23 mouse cellular contexts compared by ENCODE assay signal in genomic region chr2:178969732-178970131, GRCm38 (mm10).
A peak's percentile ranks its signal among the peaks of the same experiment; 100 is the strongest.
DNase-seq lines count a peak whose midpoint lies in the region; ATAC-seq lines count a peak whose summit lies in the region.
"Had no signal": no experiment of that assay in that cellular context is flagged by ENCODE, and none has a peak within 500 bp of the region (broad histone marks: within the 10 kb centered on the region; RNA-seq: fewer than 3 reads in every experiment).

No protein-coding gene starts in this region.

- no peak overlapping the region for H3K4me2 ChIP-seq in hindbrain, embryonic 14.5 days (replicated peaks)
- no peak overlapping the region for H3K4me2 ChIP-seq in midbrain, embryonic 11.5 days
- H3K4me2 ChIP-seq in midbrain, embryonic 15.5 days, result no peak overlapping the region
- H3K4me2 ChIP-seq: embryonic facial prominence, embryonic 13.5 days; embryonic facial prominence, embryonic 15.5 days; forebrain, embryonic 12.5 days had no signal

- ATAC-seq in hindbrain, embryonic 14.5 days (ENCODE audit: low FRiP score), result no peak
- no peak for ATAC-seq in midbrain, embryonic 11.5 days (ENCODE audit: low FRiP score)
- no peak for ATAC-seq in midbrain, embryonic 15.5 days (replicated peaks)
- ATAC-seq: forebrain, embryonic 14.5 days had no signal

- peak overlapping the region; percentile 50; the same call in 1 of the 2 replicates for H3K27ac ChIP-seq in hindbrain, embryonic 10.5 days
- H3K27ac ChIP-seq in hindbrain, embryonic 14.5 days, result no peak overlapping the region
- no peak overlapping the region for H3K27ac ChIP-seq in midbrain, embryonic 11.5 days (ENCODE audit: low read depth, low read length)
- H3K27ac ChIP-seq in midbrain, embryonic 15.5 days, result no peak overlapping the region
- H3K27ac ChIP-seq: embryonic facial prominence, embryonic 13.5 days; embryonic facial prominence, embryonic 15.5 days; forebrain, embryonic 10.5 days; forebrain, embryonic 12.5 days had no signal

- H3K4me1 ChIP-seq in hindbrain, embryonic 10.5 days (replicated peaks), result peaks cover 26% of the 10 kb centered on the region
- H3K4me1 ChIP-seq in hindbrain, embryonic 14.5 days (replicated peaks; ENCODE audit: control insufficient read depth, insufficient read depth, low read length), result 0 out of 2 replicates have a peak, but pooled peaks cover 4% of the 10 kb centered on the region
- H3K4me1 ChIP-seq in midbrain, embryonic 11.5 days (ENCODE audit: control insufficient read depth, insufficient read depth, low read length), result no peaks in the 10 kb centered on the region
- no peaks in the 10 kb centered on the region for H3K4me1 ChIP-seq in midbrain, embryonic 15.5 days
- H3K4me1 ChIP-seq: embryonic facial prominence, embryonic 15.5 days had no signal

- no peak for DNase-seq in hindbrain, embryonic 10.5 days (ENCODE audit: low spot score)
- no peak for DNase-seq in hindbrain, embryonic 14.5 days (ENCODE audit: low spot score)
- DNase-seq in midbrain, embryonic 11.5 days (ENCODE audit: low spot score, missing footprints), result peak; percentile 80
- DNase-seq in right cerebral cortex, postnatal 4 days, result peak; percentile 23
- no peak for DNase-seq in right cerebral cortex, postnatal 10 days (ENCODE audit: low spot score in 2 of 2)
- no peak for DNase-seq in left cerebral cortex, adult 8-10 months (ENCODE audit: low spot score in 2 of 2)
- DNase-seq: adrenal gland, adult 2 months; adrenal gland, postnatal 10 days; adrenal gland, postnatal 25 days; cerebellum, adult 11 months; cerebellum, adult 18-20 months; cerebellum, adult 8-10 months; cerebellum, adult 9-11 months; cerebellum, postnatal 14 days; cerebellum, postnatal 36 days; embryo, embryonic 11 days had no signal

- 76% methylated on average over 10 of the region's 10 CpGs for WGBS in hindbrain, embryonic 10.5 days
- 62% methylated on average over 10 of the region's 10 CpGs for whole genome bisulfite sequencing in hindbrain, embryonic 14.5 days
- WGBS in midbrain, embryonic 11.5 days, result 79% methylated on average over 10 of the region's 10 CpGs
- WGBS in midbrain, embryonic 15.5 days, result 69% methylated on average over 10 of the region's 10 CpGs

- no peaks in the 10 kb centered on the region for H3K36me3 ChIP-seq in hindbrain, embryonic 10.5 days
- no peaks in the 10 kb centered on the region for H3K36me3 ChIP-seq in hindbrain, embryonic 14.5 days (replicated peaks; ENCODE audit: control insufficient read depth, insufficient read depth)
- H3K36me3 ChIP-seq in midbrain, embryonic 11.5 days (ENCODE audit: control insufficient read depth, insufficient read depth, low read length), result no peaks in the 10 kb centered on the region
- no peaks in the 10 kb centered on the region for H3K36me3 ChIP-seq in midbrain, embryonic 15.5 days (replicated peaks)
- H3K36me3 ChIP-seq: embryonic facial prominence, embryonic 13.5 days; embryonic facial prominence, embryonic 15.5 days; forebrain, embryonic 10.5 days; forebrain, embryonic 12.5 days had no signal

- no peaks in the 10 kb centered on the region; the same call in 1 of the 2 replicates for H3K27me3 ChIP-seq in hindbrain, embryonic 10.5 days (ENCODE audit: insufficient read depth, poor library complexity, severe bottlenecking)
- no peaks in the 10 kb centered on the region for H3K27me3 ChIP-seq in hindbrain, embryonic 14.5 days (ENCODE audit: control insufficient read depth, insufficient read depth, low read length)
- H3K27me3 ChIP-seq in midbrain, embryonic 11.5 days (ENCODE audit: control insufficient read depth, insufficient read depth, low read length), result no peaks in the 10 kb centered on the region
- H3K27me3 ChIP-seq in midbrain, embryonic 15.5 days (replicated peaks), result no peaks in the 10 kb centered on the region
- H3K27me3 ChIP-seq: embryonic facial prominence, embryonic 13.5 days; embryonic facial prominence, embryonic 15.5 days; forebrain, embryonic 12.5 days had no signal

- no peak overlapping the region for H3K9ac ChIP-seq in hindbrain, embryonic 14.5 days
- H3K9ac ChIP-seq in midbrain, embryonic 11.5 days (ENCODE audit: low read length), result no peak overlapping the region
- H3K9ac ChIP-seq in midbrain, embryonic 15.5 days, result no peak overlapping the region
- H3K9ac ChIP-seq: embryonic facial prominence, embryonic 13.5 days; embryonic facial prominence, embryonic 15.5 days; forebrain, embryonic 12.5 days had no signal

- no peak overlapping the region for H3K4me3 ChIP-seq in hindbrain, embryonic 10.5 days
- H3K4me3 ChIP-seq in hindbrain, embryonic 14.5 days (replicated peaks; ENCODE audit: low read length), result no peak overlapping the region
- H3K4me3 ChIP-seq in midbrain, embryonic 11.5 days (ENCODE audit: low read depth, low read length), result no peak overlapping the region
- no peak overlapping the region for H3K4me3 ChIP-seq in midbrain, embryonic 15.5 days
- H3K4me3 ChIP-seq: embryonic facial prominence, embryonic 13.5 days; embryonic facial prominence, embryonic 15.5 days; erythroblast, embryonic 14.5 days; forebrain, embryonic 10.5 days; forebrain, embryonic 12.5 days had no signal

- H3K9me3 ChIP-seq in hindbrain, embryonic 10.5 days, result no peaks in the 10 kb centered on the region
- no peaks in the 10 kb centered on the region for H3K9me3 ChIP-seq in hindbrain, embryonic 14.5 days (ENCODE audit: control insufficient read depth, low read length)
- H3K9me3 ChIP-seq in midbrain, embryonic 11.5 days (ENCODE audit: control insufficient read depth, low read length), result no peaks in the 10 kb centered on the region
- H3K9me3 ChIP-seq in midbrain, embryonic 15.5 days, result no peaks in the 10 kb centered on the region
- H3K9me3 ChIP-seq: embryonic facial prominence, embryonic 13.5 days; embryonic facial prominence, embryonic 15.5 days; forebrain, embryonic 10.5 days; forebrain, embryonic 12.5 days had no signal

Comparison
In these comparisons a context has a peak if more than half of its experiments do, and no peak if none do; other contexts are left out.
1. DNase-seq: peak in midbrain, embryonic 11.5 days (single experiment) and right cerebral cortex, postnatal 4 days (single experiment); none in hindbrain, embryonic 10.5 days (single experiment), hindbrain, embryonic 14.5 days (single experiment), right cerebral cortex, postnatal 10 days (0 of 2) and left cerebral cortex, adult 8-10 months (0 of 2).